Mouse (Mus musculus) lung, postnatal 0 days (tissue): ENCODE data around the gene Hdac7.

ENCODE experiments used
- CTCF ChIP-seq: IDR thresholded peaks from 2 replicates; pipeline ENCODE4 v1.5.1; 2016; ENCODE audit warnings: antibody characterized with exemption, mild to moderate bottlenecking
- EP300 ChIP-seq: IDR thresholded peaks from 2 replicates; pipeline ENCODE4 v1.6.1; 2016; ENCODE audit warnings: antibody characterized with exemption, mild to moderate bottlenecking, control low read depth

DNA sequence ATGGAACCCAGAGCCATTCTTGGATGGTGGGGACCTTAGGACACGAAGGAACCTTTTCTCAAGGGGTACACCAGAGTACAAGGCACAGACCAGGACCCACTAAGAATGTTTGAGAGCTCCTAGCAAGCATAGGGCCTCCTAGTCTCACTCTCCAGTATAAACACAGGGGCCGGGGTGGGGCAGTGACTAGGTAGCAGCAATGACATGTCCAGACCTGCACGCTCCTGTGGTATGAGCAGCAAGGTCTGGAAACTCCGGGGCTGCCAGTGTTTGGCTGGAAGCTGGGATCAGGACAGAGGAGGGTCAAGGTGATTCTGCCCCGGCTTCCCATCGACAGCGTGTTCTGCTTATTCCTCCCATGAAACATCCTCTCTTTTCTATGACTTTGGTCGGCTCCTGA, 31.5 kb upstream of the Hdac7 start:
- no peak for TF ChIP-seq CTCF
- TF ChIP-seq EP300: no peak
